In the genomic region with DNA sequence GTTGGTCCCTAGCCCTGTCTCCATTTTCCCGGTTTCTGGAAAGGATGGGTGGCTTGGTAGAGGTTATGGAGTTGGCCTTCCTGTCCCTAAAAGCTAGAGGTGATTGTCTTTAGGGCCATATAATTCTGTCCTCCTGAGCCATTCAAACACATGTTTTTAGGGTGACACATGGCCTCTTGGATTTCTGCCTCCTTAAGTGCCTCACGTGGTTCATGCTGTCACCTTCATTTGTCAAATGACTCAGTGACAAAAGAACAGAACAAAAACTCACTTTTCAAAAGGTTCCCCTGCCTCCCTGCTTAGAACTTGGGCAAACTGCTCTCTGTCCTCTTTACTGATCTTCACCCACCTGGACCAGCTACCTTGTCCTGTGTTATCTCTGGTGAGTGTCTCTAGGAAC, we compare ENCODE assay signal across 15 mouse cellular contexts. TPM values are rescaled to one million over a fixed set of nuclear protein-coding genes. Genes with fewer than 3 reads are reported as not detected.
"Had no signal": no experiment of that assay in that cellular context is flagged by ENCODE, and none has a peak within 500 bp of the region (broad histone marks: within the 10 kb centered on the region; RNA-seq: fewer than 3 reads in every experiment).

No protein-coding gene starts in this region.

- H3K36me3 ChIP-seq: midbrain, embryonic 10.5 days; neural tube, embryonic 15.5 days had no signal

- H3K27me3 ChIP-seq: neural tube, embryonic 15.5 days had no signal

- H3K27ac ChIP-seq: layer of hippocampus, adult 2 months; midbrain, embryonic 10.5 days; neural tube, embryonic 15.5 days; stomach, postnatal 0 days had no signal

- DNase-seq: kidney, postnatal 10 days; kidney, postnatal 4 days; left cerebral cortex, postnatal 4 days; lung, embryonic 14.5 days; lung, postnatal 10 days; lung, postnatal 4 days; midbrain, embryonic 14.5 days; right cerebral cortex, adult 18-20 months; thymus, adult 2 months; thymus, postnatal 25 days had no signal

- H3K4me3 ChIP-seq: layer of hippocampus, adult 2 months; midbrain, embryonic 10.5 days; myocyte; neural tube, embryonic 15.5 days had no signal

- H3K9me3 ChIP-seq: midbrain, embryonic 10.5 days; neural tube, embryonic 15.5 days had no signal

RNA-seq across cellular contexts. Expression of a gene that starts 30.9 kb away (rescaled TPM):
- total RNA-seq: left cerebral cortex, postnatal 4 days had no signal
